Comparison of ENCODE assay signal across 25 mouse cellular contexts in genomic region chr2:136325646-136326045, GRCm38 (mm10).
DNase-seq lines count a peak whose midpoint lies in the region; ATAC-seq and TF ChIP-seq lines count a peak whose summit lies in the region.
"Had no signal": no experiment of that assay in that cellular context is flagged by ENCODE, and none has a peak within 500 bp of the region (broad histone marks: within the 10 kb centered on the region; RNA-seq: fewer than 3 reads in every experiment).

No protein-coding gene starts in this region.

- no peaks in the 10 kb centered on the region for H3K4me1 ChIP-seq in cerebellum, adult 2 months (ENCODE audit: control insufficient read depth, insufficient read depth, low read length)
- H3K4me1 ChIP-seq: embryonic facial prominence, embryonic 10.5 days; forebrain, embryonic 10.5 days; heart, embryonic 10.5 days; limb, embryonic 15.5 days; megakaryocyte, embryonic 14.5 days; neural tube, embryonic 13.5 days had no signal

- no peak for TF ChIP-seq CTCF in left cerebral cortex, adult 2 months (IDR thresholded peaks at IDR 0.05)
- TF ChIP-seq CTCF in cerebellum, adult 2 months (IDR thresholded peaks at IDR 0.05; ENCODE audit: borderline replicate concordance, insufficient read depth, low read depth, low read length): no peak

- H3K27me3 ChIP-seq in cerebellum, adult 2 months (ENCODE audit: control insufficient read depth, insufficient read depth, low read length): no peaks in the 10 kb centered on the region
- H3K27me3 ChIP-seq: limb, embryonic 15.5 days; megakaryocyte, embryonic 14.5 days; neural tube, embryonic 13.5 days had no signal

- no peak overlapping the region for H3K4me3 ChIP-seq in left cerebral cortex, adult 2 months
- no peak overlapping the region for H3K4me3 ChIP-seq in cerebellum, adult 2 months (replicated peaks; ENCODE audit: insufficient read depth, low read depth, low read length)
- H3K4me3 ChIP-seq: embryonic facial prominence, embryonic 10.5 days; forebrain, embryonic 10.5 days; heart, embryonic 10.5 days; limb, embryonic 15.5 days; megakaryocyte, embryonic 14.5 days; neural tube, embryonic 13.5 days had no signal

- ATAC-seq in cerebellum, adult (ENCODE audit: insufficient number of reproducible peaks, low FRiP score, low TSS enrichment): peak; percentile 95
- ATAC-seq: forebrain, embryonic 16.5 days; inflammation-experienced regulatory T-cells, adult 6 months had no signal

- intact Hi-C loops in left cerebral cortex, adult 2 months (cut with DNase I): no loop called here
- intact Hi-C loops in gastrocnemius, postnatal 14 days (cut with DNase I; ENCODE audit: low total_unique reads): no loop called here

- no peak for TF ChIP-seq POLR2A in cerebellum, adult 2 months (IDR thresholded peaks at IDR 0.05; ENCODE audit: borderline replicate concordance, insufficient read depth, low read length)

- DNase-seq in left cerebral cortex, adult 2 months (ENCODE audit: extremely low spot score in 1 of 2, low spot score in 2 of 2): no peak
- no peak for DNase-seq in left cerebral cortex, adult 18-20 months (ENCODE audit: low spot score in 2 of 2)
- DNase-seq in cerebellum, adult 2 months: peak; percentile 52 to 77
- DNase-seq in cerebellum, postnatal 25 days: peak; percentile 54 to 67
- no peak for DNase-seq in heart, adult 11 months
- no peak for DNase-seq in gastrocnemius, postnatal 14 days
- DNase-seq in adrenal gland, adult 18-20 months (ENCODE audit: low spot score in 2 of 2): no peak
- DNase-seq: adrenal gland, postnatal 14 days; heart, postnatal 4 days; kidney, adult 2 months; kidney, postnatal 10 days; lung, embryonic 14.5 days; midbrain, embryonic 14.5 days; right cerebral cortex, postnatal 4 days; thymus, postnatal 14 days had no signal

- peak overlapping the region; percentile 53; the same call in 1 of the 2 replicates for H3K27ac ChIP-seq in left cerebral cortex, adult 2 months
- no peak overlapping the region for H3K27ac ChIP-seq in cerebellum, adult 2 months (ENCODE audit: insufficient read depth, low read length)
- H3K27ac ChIP-seq: embryonic facial prominence, embryonic 10.5 days; forebrain, embryonic 10.5 days; heart, embryonic 10.5 days; limb, embryonic 15.5 days; liver, embryonic 14.5 days; neural tube, embryonic 13.5 days had no signal

- 16% methylated on average over 4 of the region's 4 CpGs for WGBS in cerebellum, adult 2 months

Comparison
In these comparisons a context has a peak if more than half of its experiments do, and no peak if none do; other contexts are left out.
1. DNase-seq: peak in cerebellum, adult 2 months (2 of 2) and cerebellum, postnatal 25 days (2 of 2); none in left cerebral cortex, adult 2 months (0 of 2), left cerebral cortex, adult 18-20 months (0 of 2), heart, adult 11 months (single experiment), gastrocnemius, postnatal 14 days (single experiment) and adrenal gland, adult 18-20 months (0 of 2).